Mouse (Mus musculus) heart, embryonic 11.5 days (tissue): ENCODE data around the gene Olfr1261. TPM values are rescaled to one million over a fixed set of nuclear protein-coding genes. Genes with fewer than 3 reads are reported as not detected.

Source experiments
- ATAC-seq: fragments of 200-750 bp; cut with Nextera tagmentation; replicated peaks from 2 replicates; pipeline ENCODE4 v1.8.0; 2017; ENCODE audit warnings: moderate library complexity; ENCODE audit not compliant: insufficient number of reproducible peaks, low FRiP score, low TSS enrichment
- H3K27ac ChIP-seq: fragments of 300-500 bp; sonication (generic); 2 replicates; pipeline ENCODE4 v1.5.1; 2014; ENCODE audit warnings: mild to moderate bottlenecking, low read depth, low read length
- H3K27me3 ChIP-seq: fragments of 300-500 bp; sonication (generic); 2 replicates; pipeline ENCODE4 v1.6.1; 2014; ENCODE audit warnings: mild to moderate bottlenecking, low read length, mixed read lengths; ENCODE audit not compliant: control insufficient read depth, insufficient read depth
- H3K36me3 ChIP-seq: fragments of 300-500 bp; sonication (generic); 2 replicates; pipeline ENCODE4 v1.6.1; 2014; ENCODE audit warnings: mild to moderate bottlenecking, low read length, moderate library complexity, mixed read lengths; ENCODE audit not compliant: control insufficient read depth, insufficient read depth
- H3K4me1 ChIP-seq: fragments of 300-500 bp; sonication (generic); 2 replicates; pipeline ENCODE4 v1.6.1; 2014; ENCODE audit warnings: low read length; ENCODE audit not compliant: control insufficient read depth, insufficient read depth
- H3K4me2 ChIP-seq: fragments of 300-500 bp; sonication (generic); 2 replicates; pipeline ENCODE4 v1.6.1; 2014; ENCODE audit warnings: mild to moderate bottlenecking, moderate library complexity
- H3K4me3 ChIP-seq: fragments of 300-500 bp; sonication (generic); 2 replicates; pipeline ENCODE4 v1.5.1; 2014; ENCODE audit warnings: low read depth, low read length
- H3K9ac ChIP-seq: fragments of 300-500 bp; sonication (generic); 2 replicates; pipeline ENCODE4 v1.6.1; 2014; ENCODE audit warnings: mild to moderate bottlenecking, low read depth, low read length, moderate library complexity
- H3K9me3 ChIP-seq: fragments of 300-500 bp; sonication (generic); replicated peaks from 2 replicates; pipeline ENCODE4 v1.6.1; 2016; ENCODE audit warnings: low read length; ENCODE audit not compliant: control insufficient read depth
- WGBS: fragments of 180-500 bp; shearing (Covaris S2); extraction: QIAGEN DNeasy Blood & Tissue Kit; methylation state at CpG from one replicate; pipeline ENCODE4 v1.1.7; 2014; ENCODE audit not compliant: insufficient replicate concordance; 5-methylcytosine and 5-hydroxymethylcytosine counted together
- polyA plus RNA-seq: library from polyadenylated mRNA; unstranded; fragments of >200 nt; fragmentation: Nextera tagmentation; extraction: Ambion mirVana; gene quantifications from 2 replicates; pipeline ENCODE4 v1.2.1, GENCODE M21; 2014

Olfr1261 gene
- polyA plus RNA-seq, result not detected in 2 replicates

DNA sequence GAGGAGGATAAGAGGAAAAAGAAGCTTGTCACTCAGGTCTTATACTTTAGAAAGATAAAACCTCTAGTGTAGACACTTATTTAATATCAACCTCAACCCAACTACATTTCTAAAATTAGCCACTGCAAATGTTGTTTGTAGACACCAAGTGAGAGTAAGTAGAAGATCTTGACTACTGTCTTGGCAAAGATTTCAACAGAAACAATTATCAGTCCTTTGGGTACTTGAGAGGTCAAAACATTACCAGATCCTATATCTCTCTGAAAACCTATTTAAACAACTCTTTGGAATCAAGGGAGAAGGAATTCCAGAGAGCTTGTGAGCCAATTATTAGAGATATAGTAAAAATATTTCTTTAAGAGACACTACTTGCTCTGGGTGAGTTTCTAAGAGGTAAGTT is at the start of gene Olfr1261:
Gene Olfr1261 (plus strand): TSS at position 301 of the 400 bp plus-strand sequence.
- Histone ChIP-seq H3K4me3 (no peak within 1 kb of the TSS), H3K27ac (no peak within 1 kb of the TSS), H3K36me3 (no peaks in the 10 kb centered on the region), H3K9me3 (no peaks in the 10 kb centered on the region), H3K4me2 (no peak within 1 kb of the TSS), H3K27me3 (no peaks in the 10 kb centered on the region), H3K4me1 (no peaks in the 10 kb centered on the region), H3K9ac (no peak within 1 kb of the TSS)
- ATAC-seq, result no peak

- ATAC-seq, result no peak
- no peak within 1 kb of the TSS for H3K4me2 ChIP-seq
- H3K4me3 ChIP-seq, result no peak within 1 kb of the TSS
- no peak within 1 kb of the TSS for H3K9ac ChIP-seq
- H3K27ac ChIP-seq, result no peak within 1 kb of the TSS
- H3K9me3 ChIP-seq, result no peaks in the 10 kb centered on the region
- no peaks in the 10 kb centered on the region for H3K27me3 ChIP-seq
- no peaks in the 10 kb centered on the region for H3K4me1 ChIP-seq
- 75% methylated on average over 5 of the region's 5 CpGs for WGBS
- no peaks in the 10 kb centered on the region for H3K36me3 ChIP-seq
These were observed 42.5 kb upstream of the Olfr1261 start, which contains the start of gene Olfr1259 for GRCm38 (mm10) chr2:89948564-89948963. TSS of gene Olfr1259 (minus strand) at chr2:89948664.

GRCm38 (mm10) chr2:89974184-89974583 is 16.8 kb upstream of the Olfr1261 start, which contains the start of gene Olfr1260:
TSS of gene Olfr1260 (plus strand) at chr2:89974340.
- Histone ChIP-seq H3K27ac (no peak within 1 kb of the TSS), H3K4me1 (no peaks in the 10 kb centered on the region), H3K9me3 (no peaks in the 10 kb centered on the region), H3K9ac (no peak within 1 kb of the TSS), H3K27me3 (no peaks in the 10 kb centered on the region), H3K4me2 (no peak within 1 kb of the TSS), H3K4me3 (no peak within 1 kb of the TSS), H3K36me3 (no peaks in the 10 kb centered on the region)
- WGBS, result 71% methylated on average over 2 of the region's 2 CpGs
- ATAC-seq, result no peak

GRCm38 (mm10) chr2:89977709-89978108 is 13.3 kb upstream of the Olfr1261 start:
- H3K9me3 ChIP-seq, result no peaks in the 10 kb centered on the region
- no peak overlapping the region for H3K4me3 ChIP-seq
- no peak overlapping the region for H3K27ac ChIP-seq
- no peaks in the 10 kb centered on the region for H3K4me1 ChIP-seq
- no peak for ATAC-seq
- H3K27me3 ChIP-seq, result no peaks in the 10 kb centered on the region
- no peak overlapping the region for H3K4me2 ChIP-seq
- no peaks in the 10 kb centered on the region for H3K36me3 ChIP-seq
- H3K9ac ChIP-seq, result no peak overlapping the region
- 81% methylated on average over 2 of the region's 2 CpGs for WGBS

- Histone ChIP-seq H3K4me3 (no peak within 1 kb of the TSS), H3K27me3 (no peaks in the 10 kb centered on the region), H3K9me3 (no peaks in the 10 kb centered on the region), H3K27ac (no peak within 1 kb of the TSS), H3K4me2 (no peak within 1 kb of the TSS), H3K9ac (no peak within 1 kb of the TSS), H3K4me1 (no peaks in the 10 kb centered on the region), H3K36me3 (no peaks in the 10 kb centered on the region)
- ATAC-seq, result no peak
These were observed 8.8 kb downstream of the Olfr1261 start, which contains the start of gene Olfr1262 for GRCm38 (mm10) chr2:89999845-90000244. TSS of gene Olfr1262 (plus strand) at chr2:90000145.

DNA sequence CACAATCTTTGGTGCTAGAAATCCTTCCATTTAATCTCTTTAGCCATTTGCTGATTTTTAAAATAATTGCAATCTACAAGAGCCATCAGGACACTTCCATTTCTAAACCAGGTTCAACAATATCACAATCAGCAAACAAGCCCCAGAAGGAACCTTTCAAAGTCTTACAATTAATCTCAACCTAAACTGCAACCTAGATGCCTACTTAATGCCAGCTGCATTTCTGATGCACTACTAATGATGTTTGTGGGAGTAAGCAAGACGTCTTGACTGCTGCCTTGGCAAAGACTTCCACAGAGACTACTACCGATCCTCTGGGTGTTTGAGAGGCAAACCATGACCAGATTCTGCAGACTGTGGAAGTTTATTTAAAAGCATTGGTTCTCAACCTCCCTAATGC is 20.8 kb downstream of the Olfr1261 start, which contains the start of gene Olfr1263:
Gene Olfr1263 (plus strand): TSS at position 301 of the 400 bp plus-strand sequence.
- 74% methylated on average over 2 of the region's 2 CpGs for WGBS
- ATAC-seq, result no peak
- H3K36me3 ChIP-seq, result no peaks in the 10 kb centered on the region

GRCm38 (mm10) chr2:90025477-90025876 is 34.5 kb downstream of the Olfr1261 start, which contains the start of gene Olfr1264:
TSS of gene Olfr1264 (minus strand) at chr2:90025577.
- Histone ChIP-seq H3K4me1 (no peaks in the 10 kb centered on the region), H3K9ac (no peak within 1 kb of the TSS), H3K36me3 (no peaks in the 10 kb centered on the region), H3K4me2 (no peak within 1 kb of the TSS), H3K9me3 (no peaks in the 10 kb centered on the region), H3K27me3 (no peaks in the 10 kb centered on the region), H3K27ac (no peak within 1 kb of the TSS), H3K4me3 (no peak within 1 kb of the TSS)
- WGBS, result 70% methylated on average over 2 of the region's 2 CpGs
- ATAC-seq, result no peak

More for the DNA sequence above, 20.8 kb downstream of the Olfr1261 start, which contains the start of gene Olfr1263:
- Histone ChIP-seq H3K4me2 (no peak within 1 kb of the TSS), H3K4me3 (no peak within 1 kb of the TSS), H3K27ac (no peak within 1 kb of the TSS), H3K9me3 (no peaks in the 10 kb centered on the region), H3K27me3 (no peaks in the 10 kb centered on the region), H3K9ac (no peak within 1 kb of the TSS), H3K4me1 (no peaks in the 10 kb centered on the region)

GRCm38 (mm10) chr2:90035037-90035436 is 44.0 kb downstream of the Olfr1261 start, which contains the start of gene Olfr1265:
TSS of gene Olfr1265 (plus strand) at chr2:90035337.
- no peaks in the 10 kb centered on the region for H3K27me3 ChIP-seq
- H3K9ac ChIP-seq, result no peak within 1 kb of the TSS
- H3K9me3 ChIP-seq, result no peaks in the 10 kb centered on the region
- ATAC-seq, result no peak
- H3K4me2 ChIP-seq, result no peak within 1 kb of the TSS
- H3K4me3 ChIP-seq, result no peak within 1 kb of the TSS
- H3K27ac ChIP-seq, result no peak within 1 kb of the TSS
- no peaks in the 10 kb centered on the region for H3K4me1 ChIP-seq
- H3K36me3 ChIP-seq, result no peaks in the 10 kb centered on the region
